Mouse (Mus musculus): Measurements from ENCODE around the gene Rnf40. TPM values are rescaled to one million over a fixed set of nuclear protein-coding genes. Genes with fewer than 3 reads are reported as not detected.
"Not testable (repeated sequence)": the region's sequence is repeated elsewhere in the genome, so short reads cannot be mapped to it uniquely, and the experiment has no call there.

Gene Rnf40
- total RNA-seq, 4 experiments from 2014 or later, result 28.6 to 32.3 (median 30.6) TPM

DNA sequence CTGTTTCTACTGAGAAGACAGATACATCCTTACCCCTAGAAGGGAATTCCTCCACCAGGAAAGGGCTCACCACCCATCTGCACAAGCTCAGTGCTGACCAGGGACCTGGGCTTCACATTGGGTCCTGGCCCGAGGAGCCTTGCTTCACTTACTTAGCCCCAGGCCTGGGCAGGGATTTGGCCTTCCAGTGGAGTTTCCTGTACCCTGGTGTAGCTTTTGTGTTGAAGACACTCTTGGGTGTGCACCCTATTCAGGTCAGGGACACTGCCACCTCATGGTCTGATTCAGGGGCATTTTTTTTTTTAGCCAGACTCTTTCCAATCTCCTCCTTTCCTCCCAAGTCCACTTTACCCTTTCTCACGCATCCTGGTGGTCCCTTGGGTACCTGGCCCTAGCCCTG, 14.3 kb downstream of the Rnf40 start:
- DNase-seq (ENCODE audit: low spot score in 2 of 2), result no peak

DNA sequence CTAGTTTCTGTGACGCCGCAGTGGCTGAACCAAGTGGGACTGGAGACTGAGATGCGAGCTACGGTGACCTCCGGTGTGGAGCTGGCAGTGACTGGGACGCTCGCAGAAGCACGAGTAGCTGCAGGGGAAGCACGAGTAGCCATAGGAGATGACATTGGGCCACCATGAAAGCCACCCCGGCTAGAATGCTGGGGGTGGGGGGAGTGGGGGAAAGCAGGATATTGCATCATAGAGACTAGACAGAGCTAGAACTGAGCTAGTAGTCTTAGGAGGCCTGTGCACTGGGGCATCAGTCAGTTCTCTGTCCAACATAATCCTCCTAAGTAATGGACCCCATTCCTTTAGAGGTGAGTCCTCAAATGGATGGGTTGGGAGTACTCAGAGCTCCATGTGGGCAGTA, 15.7 kb downstream of the Rnf40 start:
- DNase-seq (ENCODE audit: low spot score in 2 of 2), result no peak

DNA sequence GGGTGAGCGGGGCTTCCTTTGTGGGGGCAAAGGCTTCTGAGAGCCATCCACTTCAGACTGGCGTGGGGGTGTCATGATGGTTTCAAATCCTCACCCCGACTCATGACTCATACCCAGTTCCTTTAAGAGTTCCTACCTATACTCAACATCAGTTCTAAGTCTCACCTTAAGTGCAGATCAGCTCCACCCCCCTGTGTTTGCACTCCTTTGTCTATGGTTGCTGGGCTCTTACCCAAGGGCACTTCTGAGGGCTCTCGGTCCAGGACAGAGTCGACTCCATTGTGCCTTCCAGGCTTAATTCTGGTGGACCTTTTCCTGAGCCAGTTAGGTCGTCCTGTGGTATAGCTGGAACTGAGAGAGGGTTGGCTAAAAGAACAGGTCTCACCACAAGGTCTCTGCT, 18.6 kb downstream of the Rnf40 start:
- DNase-seq (ENCODE audit: low spot score in 2 of 2), result no peak

DNA sequence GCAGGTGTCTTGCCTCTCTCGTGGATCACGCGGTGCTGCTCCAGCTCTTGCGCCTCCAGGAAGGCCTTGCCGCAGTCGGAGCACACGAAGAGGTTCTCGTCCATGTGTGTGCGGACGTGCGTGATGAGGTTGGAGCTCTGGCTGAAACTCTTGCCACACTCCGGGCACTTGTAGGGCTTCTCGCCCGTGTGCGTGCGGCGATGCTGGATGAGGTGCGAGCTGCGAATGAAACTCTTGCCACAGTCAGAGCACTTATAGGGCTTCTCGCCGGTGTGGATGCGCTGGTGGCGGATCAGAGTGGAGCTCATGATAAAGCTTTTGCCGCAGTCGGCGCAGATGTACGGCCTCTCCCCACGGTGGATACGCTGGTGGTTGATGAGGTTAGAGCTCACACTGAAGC, 22.4 kb downstream of the Rnf40 start:
- DNase-seq (ENCODE audit: low spot score in 2 of 2), result no peak

DNA sequence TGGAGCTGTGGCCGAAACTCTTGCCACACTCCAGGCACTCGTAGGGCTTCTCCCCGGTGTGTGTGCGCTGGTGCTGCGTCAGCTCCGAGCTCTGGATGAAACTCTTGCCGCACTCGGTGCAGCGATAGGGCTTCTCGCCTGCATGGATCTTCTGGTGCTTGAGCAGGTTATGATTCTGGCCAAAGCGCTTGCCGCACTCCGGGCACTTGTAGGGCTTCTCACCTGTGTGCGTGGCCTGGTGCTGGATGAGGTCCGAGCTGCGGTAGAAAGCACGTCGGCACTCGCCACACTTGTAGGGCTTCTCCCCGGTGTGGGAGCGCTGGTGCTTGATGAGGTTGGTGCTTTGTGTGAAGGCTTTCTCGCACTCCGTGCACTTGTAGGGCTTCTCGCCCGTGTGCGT, 23.0 kb downstream of the Rnf40 start:
- DNase-seq (ENCODE audit: low spot score in 2 of 2), result no peak

DNA sequence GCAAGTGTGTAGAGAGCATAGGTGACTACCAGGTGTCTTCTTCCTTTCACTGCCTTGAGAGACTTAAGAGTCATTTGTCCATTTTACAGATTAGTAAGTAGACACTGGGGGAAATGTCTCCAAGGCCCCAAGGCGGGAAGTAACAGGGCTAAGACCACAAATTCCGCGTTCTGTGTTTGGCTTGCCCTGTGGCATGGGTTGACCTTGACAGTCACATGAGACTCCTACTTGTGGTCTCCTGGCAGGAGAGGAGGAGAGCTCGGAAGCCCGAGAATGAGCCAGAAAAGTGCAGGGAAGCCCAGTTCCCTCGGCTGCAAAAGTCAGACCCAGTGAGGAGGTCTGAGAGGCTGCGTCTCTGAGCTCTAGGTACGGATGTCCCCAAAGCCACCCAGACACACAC, 24.9 kb downstream of the Rnf40 start:
- no peak for DNase-seq (ENCODE audit: low spot score in 2 of 2)

DNA sequence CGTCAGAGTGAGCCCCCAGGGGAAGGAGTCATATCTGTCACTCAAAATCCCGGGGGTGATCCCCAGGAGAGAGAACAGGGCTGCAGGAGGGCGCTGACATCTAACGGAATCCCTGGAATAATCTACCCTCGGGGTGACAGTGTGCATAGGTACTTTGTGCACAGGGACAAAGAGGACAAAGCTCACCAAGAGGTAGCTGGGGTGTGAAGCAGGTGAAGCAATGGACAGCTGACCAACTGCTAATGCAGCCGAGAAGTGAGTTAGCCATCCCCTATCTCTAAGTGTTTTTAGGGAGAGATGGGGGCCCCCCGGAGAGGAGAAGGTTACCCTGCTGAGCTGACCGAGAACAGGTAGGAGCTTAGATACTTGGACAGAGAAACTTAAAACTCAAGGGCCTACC, 25.5 kb downstream of the Rnf40 start:
- no peak for DNase-seq (ENCODE audit: low spot score in 2 of 2)

DNA sequence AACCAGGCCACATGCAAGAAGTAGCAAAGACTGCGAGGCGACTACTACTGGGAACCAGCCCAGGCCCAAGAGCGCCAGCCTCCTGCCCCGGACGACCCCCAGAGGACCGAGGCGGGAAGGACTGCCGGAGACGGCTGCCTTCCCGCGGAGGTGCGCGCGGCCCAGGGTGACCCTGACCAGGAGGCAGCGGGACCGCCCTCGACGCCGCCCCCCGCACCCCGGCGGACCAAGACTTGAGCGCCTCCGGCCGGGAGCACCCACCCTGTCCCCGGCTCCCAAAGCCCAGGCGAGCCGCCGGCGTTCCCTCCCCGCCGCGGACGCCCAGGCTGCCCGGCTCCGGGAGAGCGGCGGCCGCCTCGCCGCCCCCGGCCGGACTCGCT, 25.9 kb downstream of the Rnf40 start:
- peak in 1 of 2 experiments; percentile 29 for DNase-seq (ENCODE audit: low spot score in 2 of 2)

DNA sequence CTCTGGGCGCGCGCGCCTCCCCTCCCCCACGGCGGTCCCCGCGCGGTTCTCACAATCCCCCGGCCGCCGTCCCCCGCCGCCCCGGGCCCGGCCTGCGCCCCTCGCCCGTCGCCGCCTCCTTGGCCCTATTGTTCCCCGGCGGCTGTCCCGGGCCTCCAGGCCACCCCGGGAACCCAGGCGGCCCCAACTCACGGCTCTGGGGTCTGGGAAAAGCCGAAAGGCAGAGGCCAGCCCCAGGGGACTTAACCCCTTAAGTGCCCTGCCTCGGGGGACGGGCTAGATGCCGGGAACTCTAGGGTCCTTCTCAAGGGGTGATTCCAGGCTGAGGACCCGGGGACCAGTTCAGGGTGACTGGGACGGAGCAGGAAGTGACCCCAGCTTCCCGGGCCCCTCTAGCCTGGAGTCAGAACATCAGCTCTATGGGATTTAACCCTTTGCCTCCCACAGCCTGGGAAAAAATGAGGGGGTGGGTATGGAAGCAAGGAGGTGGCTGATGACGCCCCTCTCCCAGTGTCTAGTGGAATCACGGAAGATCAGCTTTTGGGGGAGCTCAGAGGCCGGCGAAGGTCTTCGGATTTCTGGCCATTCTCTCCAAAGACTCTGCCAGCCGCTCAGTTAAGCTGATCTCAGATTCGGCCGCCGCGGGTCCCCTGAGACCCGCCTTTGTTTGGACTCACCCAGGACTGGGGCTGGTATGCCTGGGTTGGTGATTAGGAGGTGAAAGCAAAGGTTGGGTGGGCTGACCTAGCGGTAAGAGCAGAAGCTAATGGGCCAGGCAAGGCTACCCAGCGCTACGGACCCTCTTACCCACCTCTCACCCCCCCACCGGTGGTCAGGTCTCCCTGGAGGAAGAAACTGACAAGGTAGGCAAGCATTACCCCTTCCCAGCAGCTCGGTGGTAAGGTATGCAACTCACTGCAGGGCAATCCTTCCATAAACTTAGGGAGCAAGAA, 26.6 kb downstream of the Rnf40 start, which contains the start of gene Zfp629:
Gene Zfp629 (minus strand): TSS at position 907 of the 953 bp plus-strand sequence.
- DNase-seq (ENCODE audit: low spot score in 2 of 2), result peak; percentile 59 to 60

DNA sequence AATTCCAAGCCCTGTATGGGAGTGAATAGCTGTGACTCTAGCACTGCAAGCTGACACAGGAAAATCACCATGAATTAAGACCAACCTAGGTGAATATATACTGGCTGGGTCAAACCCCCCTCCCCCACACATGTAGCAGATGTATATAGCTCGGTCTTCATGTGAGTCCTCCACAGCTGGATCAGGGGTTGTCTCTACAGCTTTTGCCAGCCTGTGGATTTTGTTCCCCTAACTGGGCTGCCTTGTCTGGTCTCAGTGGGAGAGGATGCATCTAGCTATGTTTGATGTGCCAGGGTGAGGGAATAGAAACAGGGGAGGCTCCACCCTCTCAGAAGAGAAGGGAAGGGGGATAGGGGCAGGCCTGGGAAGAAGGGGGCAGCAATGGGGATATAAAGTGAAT, 27.8 kb downstream of the Rnf40 start:
- DNase-seq (ENCODE audit: low spot score in 2 of 2), result no peak

DNA sequence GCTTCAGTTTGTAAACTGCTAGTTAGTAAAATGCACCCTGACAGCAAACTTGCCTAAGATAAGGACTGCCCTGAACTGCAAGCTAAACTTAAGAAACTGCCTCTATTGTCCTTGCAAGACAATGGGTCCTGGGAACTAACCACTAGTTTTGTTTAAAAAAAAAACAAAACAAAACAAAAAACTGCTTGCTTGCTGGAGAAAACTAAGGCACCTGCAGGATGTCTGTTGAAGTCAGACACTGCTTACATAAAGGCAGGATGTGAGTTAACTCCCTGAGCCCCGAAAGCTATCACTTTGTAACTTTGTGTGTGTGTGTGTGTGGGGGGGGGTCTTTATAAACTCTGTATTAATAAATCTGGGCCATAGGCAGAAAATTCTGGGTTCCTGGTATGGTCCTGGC, 28.3 kb downstream of the Rnf40 start:
- DNase-seq (ENCODE audit: low spot score in 2 of 2), result no peak

DNA sequence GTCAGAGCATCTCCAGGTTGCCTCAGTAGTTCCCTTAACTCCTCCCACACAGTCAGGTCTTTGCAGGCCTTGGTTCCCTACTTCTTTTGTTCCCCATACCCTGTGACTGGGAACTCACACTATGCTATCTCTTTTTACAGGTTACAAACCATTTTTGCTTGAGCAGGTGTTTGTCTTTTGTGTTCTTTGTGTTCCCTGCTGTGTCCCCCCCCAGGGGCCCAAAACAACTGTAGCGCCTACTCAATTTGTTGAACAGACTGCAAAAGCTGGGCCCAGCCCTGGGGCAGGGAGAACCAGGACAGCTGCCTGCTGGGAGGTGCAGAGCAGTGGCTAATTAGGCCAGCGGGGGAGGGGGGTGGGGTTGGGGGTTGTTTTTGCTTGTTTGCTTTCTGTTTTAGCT, 29.4 kb downstream of the Rnf40 start:
- DNase-seq (ENCODE audit: low spot score in 2 of 2), result no peak

DNA sequence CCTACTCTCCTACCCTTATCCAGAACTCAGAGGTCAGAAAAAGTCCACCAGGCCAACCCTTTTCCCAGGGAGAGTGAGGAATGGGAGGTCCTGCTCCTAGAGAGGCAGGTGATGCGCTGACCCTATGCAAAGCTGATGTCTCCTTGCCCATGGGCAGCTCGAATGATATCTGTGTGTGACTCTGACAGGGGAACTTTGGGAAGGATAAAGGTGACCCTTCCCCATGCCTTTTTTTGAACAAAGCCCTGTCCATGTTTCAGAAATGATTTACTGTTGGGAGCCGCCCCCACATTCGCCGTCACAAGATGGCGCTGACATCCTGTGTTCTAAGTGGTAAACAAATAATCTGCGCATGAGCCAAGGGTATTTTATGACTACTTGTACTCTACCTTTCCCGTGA, 29.8 kb downstream of the Rnf40 start:
- DNase-seq (ENCODE audit: low spot score in 2 of 2), result not testable (repeated sequence)

DNA sequence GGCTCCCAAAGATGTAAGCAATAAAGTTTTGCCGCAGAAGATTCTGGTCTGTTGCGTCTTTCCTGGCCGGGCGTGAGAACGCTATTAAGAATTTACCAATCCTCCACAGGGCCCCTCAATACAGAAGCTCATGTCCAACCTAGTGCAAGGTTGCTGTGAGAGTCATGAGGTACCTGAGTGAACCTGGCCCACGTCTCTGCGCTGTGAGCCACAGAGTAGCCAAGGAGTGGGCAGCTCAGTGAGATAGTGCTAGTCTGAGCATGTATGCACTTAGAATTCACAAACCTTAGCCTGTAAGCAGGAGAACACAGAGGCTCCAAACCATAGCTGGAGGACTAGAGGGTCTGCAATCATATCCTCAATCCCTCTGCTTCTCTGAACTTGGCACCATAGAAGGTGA, 37.5 kb downstream of the Rnf40 start:
- DNase-seq (ENCODE audit: low spot score in 2 of 2), result no peak

DNA sequence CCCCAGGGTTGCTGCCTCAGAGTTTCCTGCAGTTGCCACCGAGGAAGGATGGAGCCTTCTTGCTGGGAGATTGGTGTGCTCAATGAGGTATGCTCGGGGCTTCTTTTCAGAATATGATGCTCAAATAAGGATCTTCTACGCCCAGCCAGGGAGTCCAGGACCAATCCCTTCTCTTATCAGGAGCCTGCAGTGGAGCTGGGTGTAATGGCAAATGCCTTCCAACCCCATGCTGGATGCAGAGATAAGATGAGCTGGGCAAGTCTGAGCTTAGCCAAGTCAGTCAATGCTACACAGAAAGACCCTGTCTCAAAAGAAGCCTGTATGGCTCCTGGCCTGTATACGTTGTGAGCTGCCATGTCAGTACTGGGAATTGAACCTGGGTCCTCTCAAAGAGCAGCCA, 37.9 kb downstream of the Rnf40 start:
- DNase-seq (ENCODE audit: low spot score in 2 of 2), result no peak

DNA sequence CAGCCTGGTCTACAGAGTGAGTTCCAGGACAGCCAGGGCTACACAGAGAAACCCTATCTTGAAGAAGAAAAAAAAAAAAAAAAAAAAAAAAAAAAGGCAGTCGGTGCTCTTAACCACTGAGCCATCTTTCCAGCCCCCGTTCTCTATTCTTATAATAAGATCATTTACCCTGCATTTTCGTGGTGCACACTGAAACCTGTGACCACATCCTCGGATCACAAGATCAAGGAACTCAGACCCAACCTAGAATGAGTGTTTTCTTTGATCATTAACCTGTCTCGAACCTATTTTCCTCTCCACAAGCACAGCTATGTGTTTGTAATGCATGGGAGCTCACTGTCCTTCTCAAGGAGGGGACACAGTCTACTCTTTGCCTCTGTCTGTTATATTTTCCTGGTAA, 40.1 kb downstream of the Rnf40 start:
- DNase-seq (ENCODE audit: low spot score in 2 of 2), result no peak

DNA sequence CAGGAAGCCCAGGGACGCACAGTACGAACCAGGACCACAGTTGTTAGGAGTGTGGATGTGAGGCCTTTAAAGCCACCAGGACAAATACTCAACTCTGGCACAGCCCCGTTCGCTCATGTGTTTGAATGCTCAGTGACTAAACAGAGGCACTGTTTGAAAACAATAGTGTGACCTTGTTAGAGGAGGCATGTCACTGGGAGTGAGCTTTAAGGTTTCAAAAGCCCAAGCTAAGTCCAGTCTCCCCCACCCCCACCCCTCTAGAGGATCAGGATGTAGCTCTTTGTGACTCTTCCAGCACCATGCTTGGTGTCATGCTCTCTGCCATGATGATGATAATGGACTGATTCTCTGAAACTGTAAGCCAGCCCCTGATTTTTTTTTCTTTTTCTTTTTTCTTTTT, 42.8 kb downstream of the Rnf40 start:
- no peak for DNase-seq (ENCODE audit: low spot score in 2 of 2)

DNA sequence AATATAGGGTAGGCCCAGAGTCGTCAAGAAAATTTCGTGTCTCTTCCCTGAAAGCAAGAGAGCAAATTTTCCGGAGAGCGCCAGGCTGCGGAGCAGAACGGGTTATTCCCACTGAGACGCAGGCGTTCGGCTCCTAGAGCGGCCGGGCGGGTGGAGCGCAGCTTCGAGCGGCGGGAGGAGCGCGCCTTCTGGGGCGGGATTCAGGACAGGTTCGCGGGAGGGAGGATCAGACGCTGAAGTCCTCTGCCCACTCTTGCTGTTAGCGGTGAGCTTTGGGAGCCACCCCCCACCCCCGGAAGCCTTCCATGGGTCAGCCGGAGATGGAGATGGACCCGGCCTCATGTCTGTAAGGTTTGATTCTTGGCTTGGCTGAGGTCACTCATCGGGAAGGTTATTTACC, 48.4 kb downstream of the Rnf40 start:
- peak; percentile 56 to 58 for DNase-seq (ENCODE audit: low spot score in 2 of 2)

DNA sequence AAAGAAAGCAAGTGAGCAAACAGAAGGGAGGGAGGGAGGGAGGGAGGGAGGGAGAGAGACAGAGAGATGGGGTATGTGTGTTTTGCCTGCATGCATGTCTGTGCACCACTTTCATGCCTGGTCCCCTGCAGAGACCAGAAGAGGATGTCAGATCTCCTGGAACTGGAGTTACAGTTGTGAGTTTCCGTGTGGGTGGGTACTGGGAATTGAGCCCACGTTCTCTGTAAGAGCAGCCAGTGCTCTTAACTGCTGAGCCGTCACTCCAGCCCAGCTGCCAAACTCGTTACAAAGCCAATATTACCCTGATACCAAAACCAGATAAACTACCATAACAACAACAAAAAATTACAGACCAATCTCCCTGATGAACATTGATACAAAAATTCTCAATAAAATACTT, 52.7 kb downstream of the Rnf40 start:
- no peak for DNase-seq (ENCODE audit: low spot score in 2 of 2)

DNA sequence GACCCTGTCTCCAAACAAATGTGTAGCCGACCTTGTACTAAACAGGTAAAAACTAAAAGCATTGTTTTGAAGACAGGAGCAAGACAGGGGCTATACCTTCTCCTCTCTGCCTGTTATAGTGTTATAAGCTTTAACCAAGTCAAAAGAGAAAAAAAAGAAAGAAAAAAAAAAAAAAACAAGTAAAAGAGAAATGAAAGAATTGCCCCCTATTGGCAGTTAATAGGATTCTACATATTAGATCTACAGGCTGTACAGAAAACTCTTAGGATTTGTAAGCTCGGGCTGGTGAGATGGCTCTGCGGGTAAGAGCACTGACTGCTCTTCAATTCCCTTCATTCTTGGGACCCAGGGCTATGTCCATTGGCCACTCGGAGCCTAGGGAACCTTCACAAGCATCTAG, 53.7 kb downstream of the Rnf40 start:
- no peak for DNase-seq (ENCODE audit: low spot score in 2 of 2)

DNA sequence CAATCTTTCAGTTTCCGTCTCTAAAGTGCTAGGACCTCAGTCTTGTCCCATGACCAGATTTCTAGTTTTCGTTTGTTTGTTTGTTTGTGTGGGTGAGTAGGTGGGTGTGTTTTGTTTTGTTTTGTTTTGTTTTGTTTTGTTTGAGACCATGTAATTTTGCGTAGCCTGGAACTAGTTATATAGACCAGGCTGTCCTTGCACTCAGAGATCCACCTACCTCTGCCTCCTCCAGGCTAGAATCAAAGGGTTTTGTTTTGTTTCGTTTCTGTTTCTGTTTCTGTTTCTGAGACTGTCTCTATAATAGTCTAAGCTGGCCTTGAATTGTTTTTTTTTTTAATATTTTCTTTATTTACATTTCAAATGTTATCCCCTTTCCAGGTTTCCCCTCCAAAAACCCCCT, 57.8 kb downstream of the Rnf40 start:
- DNase-seq (ENCODE audit: low spot score in 2 of 2), result no peak

DNA sequence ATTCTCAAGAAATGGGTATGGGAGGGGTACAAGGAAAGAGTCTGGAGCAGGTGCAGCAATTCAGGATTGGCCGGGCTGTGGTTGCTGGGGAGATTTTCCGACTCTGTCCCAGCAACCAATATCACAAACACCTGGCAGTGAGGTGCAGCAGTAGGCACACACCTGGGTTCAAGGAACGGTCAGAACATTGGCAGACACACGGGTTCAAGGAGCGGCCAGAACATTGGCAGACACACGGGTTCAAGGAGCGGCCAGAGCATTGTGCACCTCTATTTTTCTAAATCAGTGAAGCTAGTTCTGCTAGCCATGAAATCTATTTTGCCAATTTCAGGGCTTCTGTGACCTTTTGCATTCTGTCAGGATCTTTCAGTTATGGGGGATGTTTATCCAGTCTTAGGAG, 59.0 kb downstream of the Rnf40 start:
- not testable (repeated sequence) for DNase-seq (ENCODE audit: low spot score in 2 of 2)

DNA sequence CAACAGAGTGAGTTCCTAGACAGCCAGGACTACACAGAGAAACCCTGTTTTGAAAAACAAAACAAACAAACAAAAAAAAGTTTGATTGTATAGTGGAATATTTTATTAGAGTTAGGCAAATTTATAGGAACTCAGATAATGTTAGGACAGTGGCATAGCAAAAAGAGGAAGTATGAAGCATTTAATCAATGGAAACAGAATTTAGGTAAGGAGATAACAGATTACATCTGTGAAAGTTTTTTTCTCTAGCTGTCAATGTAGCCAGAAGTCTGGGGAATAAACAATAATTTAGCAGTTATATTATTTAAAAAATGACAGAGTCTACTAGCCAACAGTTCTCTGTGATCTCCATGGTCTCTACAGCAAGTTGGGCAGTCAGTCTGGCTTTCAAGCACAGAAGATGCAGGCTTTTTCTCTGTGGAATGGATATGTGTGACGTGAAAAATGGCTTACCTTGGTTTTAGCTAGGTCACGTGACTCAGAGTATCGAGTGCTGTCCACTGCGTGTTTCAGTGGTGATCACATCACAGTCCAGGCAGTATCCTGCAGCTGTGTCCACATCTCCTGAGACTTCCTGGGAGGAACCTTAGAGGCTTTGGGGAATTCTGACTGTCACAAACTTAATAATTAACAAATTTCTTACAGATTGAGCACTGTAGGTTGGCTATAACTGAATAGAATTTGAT, 60.1 kb downstream of the Rnf40 start:
- no peak for DNase-seq (ENCODE audit: low spot score in 2 of 2)

Measured in gastrocnemius, adult 8-10 months (tissue).